Mouse (Mus musculus) induced T-regulatory cell, adult 2 months (primary cell): ENCODE measurements around the gene Prpf19.

Experiments
- DNase-seq: peaks from one replicate; pipeline ENCODE4 v3.0.0-alpha.2; 2012; ENCODE audit warnings: low read depth

Gene Prpf19

GRCm38 (mm10) chr19:10895708-10896107 is 677 bp downstream of the Prpf19 start:
- DNase-seq, result no peak

- no peak for DNase-seq
Measured at GRCm38 (mm10) chr19:10896849-10897248, 1.8 kb downstream of the Prpf19 start.

GRCm38 (mm10) chr19:10897491-10897890 is 2.5 kb downstream of the Prpf19 start:
- no peak for DNase-seq

- DNase-seq, result no peak
Measured at GRCm38 (mm10) chr19:10900315-10900714, 5.3 kb downstream of the Prpf19 start.

- DNase-seq, result no peak
Measured at GRCm38 (mm10) chr19:10901046-10901445, 6.0 kb downstream of the Prpf19 start.

- no peak for DNase-seq
Measured at GRCm38 (mm10) chr19:10904512-10904911, 9.5 kb downstream of the Prpf19 start.

- DNase-seq, result no peak
Measured at GRCm38 (mm10) chr19:10904927-10905727, 10.1 kb downstream of the Prpf19 start.

- DNase-seq, result no peak
Measured at GRCm38 (mm10) chr19:10905728-10906000, 10.6 kb downstream of the Prpf19 start.

GRCm38 (mm10) chr19:10907891-10908290 is 12.9 kb downstream of the Prpf19 start:
- peak; percentile 74 for DNase-seq

- no peak for DNase-seq
Measured at GRCm38 (mm10) chr19:10909087-10909721, 14.2 kb downstream of the Prpf19 start.

GRCm38 (mm10) chr19:10914291-10914690 is 19.3 kb downstream of the Prpf19 start:
- DNase-seq, result no peak

- DNase-seq, result no peak
Measured at GRCm38 (mm10) chr19:10914870-10915269, 19.8 kb downstream of the Prpf19 start.

- no peak for DNase-seq
Measured at GRCm38 (mm10) chr19:10916506-10916905, 21.5 kb downstream of the Prpf19 start.

- no peak for DNase-seq
Measured at GRCm38 (mm10) chr19:10918321-10918991, 23.4 kb downstream of the Prpf19 start.

GRCm38 (mm10) chr19:10920532-10920931 is 25.5 kb downstream of the Prpf19 start, which contains the start of gene Zp1:
Zp1 (minus strand) TSS chr19:10920632.
- DNase-seq, result no peak

- no peak for DNase-seq
Measured at GRCm38 (mm10) chr19:10921058-10921457, 26.0 kb downstream of the Prpf19 start.

GRCm38 (mm10) chr19:10924220-10924619 is 29.2 kb downstream of the Prpf19 start:
- no peak for DNase-seq

GRCm38 (mm10) chr19:10926123-10926621 is 31.1 kb downstream of the Prpf19 start:
- no peak for DNase-seq

GRCm38 (mm10) chr19:10926666-10927065 is 31.6 kb downstream of the Prpf19 start:
- no peak for DNase-seq

- no peak for DNase-seq
Measured at GRCm38 (mm10) chr19:10930641-10931040, 35.6 kb downstream of the Prpf19 start.

- no peak for DNase-seq
Measured at GRCm38 (mm10) chr19:10935029-10935428, 40.0 kb downstream of the Prpf19 start.

GRCm38 (mm10) chr19:10936077-10936476 is 41.0 kb downstream of the Prpf19 start:
- DNase-seq, result peak; percentile 32

GRCm38 (mm10) chr19:10937110-10937563 is 42.1 kb downstream of the Prpf19 start, which contains the start of gene Ptgdr2:
Ptgdr2 (plus strand) TSS chr19:10937160.
- no peak for DNase-seq
